11 mouse cellular contexts compared by ENCODE assay signal in genomic region chr2:61295261-61295964, GRCm38 (mm10).
A peak's percentile ranks its signal among the peaks of the same experiment; 100 is the strongest.
DNase-seq lines count a peak whose midpoint lies in the region; ATAC-seq and TF ChIP-seq lines count a peak whose summit lies in the region.
"Had no signal": no experiment of that assay in that cellular context is flagged by ENCODE, and none has a peak within 500 bp of the region (broad histone marks: within the 10 kb centered on the region; RNA-seq: fewer than 3 reads in every experiment).

No protein-coding gene starts in this region.

- no peak for TF ChIP-seq CTCF in brain, embryonic 14.5 days (IDR thresholded peaks at IDR 0.05; ENCODE audit: borderline replicate concordance, extremely low read depth, insufficient read depth, insufficient read length)

- ATAC-seq in hindbrain, embryonic 13.5 days (ENCODE audit: low FRiP score), result no peak
- no peak for ATAC-seq in hindbrain, embryonic 14.5 days (ENCODE audit: low FRiP score)
- ATAC-seq in erythroid progenitor cell, adult 5-6 weeks (replicated peaks; ENCODE audit: low FRiP score, poor library complexity, severe bottlenecking), result no peak
- no peak for ATAC-seq in erythroblast, adult 5-6 weeks (replicated peaks; ENCODE audit: low FRiP score, poor library complexity, severe bottlenecking)

- no peak overlapping the region for H3K4me2 ChIP-seq in hindbrain, embryonic 13.5 days
- no peak overlapping the region for H3K4me2 ChIP-seq in hindbrain, embryonic 14.5 days (replicated peaks)
- H3K4me2 ChIP-seq: hindbrain, embryonic 12.5 days; liver, embryonic 13.5 days had no signal

- no peaks in the 10 kb centered on the region for H3K36me3 ChIP-seq in hindbrain, embryonic 13.5 days
- no peaks in the 10 kb centered on the region for H3K36me3 ChIP-seq in hindbrain, embryonic 14.5 days (replicated peaks; ENCODE audit: control insufficient read depth, insufficient read depth)
- H3K36me3 ChIP-seq: hindbrain, embryonic 12.5 days; liver, embryonic 13.5 days had no signal

- no peaks in the 10 kb centered on the region for H3K4me1 ChIP-seq in hindbrain, embryonic 13.5 days (replicated peaks)
- no peaks in the 10 kb centered on the region for H3K4me1 ChIP-seq in hindbrain, embryonic 14.5 days (replicated peaks; ENCODE audit: control insufficient read depth, insufficient read depth, low read length)
- H3K4me1 ChIP-seq: hindbrain, embryonic 12.5 days had no signal

- WGBS in hindbrain, embryonic 13.5 days, result 71% methylated on average over 6 of the region's 6 CpGs
- WGBS in hindbrain, embryonic 14.5 days, result 72% methylated on average over 6 of the region's 6 CpGs

- intact Hi-C loops in heart, postnatal 10 days (cut with DNase I), result no loop called here

- H3K27ac ChIP-seq in hindbrain, embryonic 13.5 days, result 0 out of 2 replicates have a peak overlapping the region, but pooled peaks have one; percentile 18
- no peak overlapping the region for H3K27ac ChIP-seq in hindbrain, embryonic 14.5 days
- H3K27ac ChIP-seq: hindbrain, embryonic 12.5 days; liver, embryonic 13.5 days had no signal

- H3K9ac ChIP-seq in hindbrain, embryonic 13.5 days, result no peak overlapping the region
- H3K9ac ChIP-seq in hindbrain, embryonic 14.5 days, result no peak overlapping the region
- H3K9ac ChIP-seq: hindbrain, embryonic 12.5 days; liver, embryonic 13.5 days had no signal

- no peaks in the 10 kb centered on the region for H3K27me3 ChIP-seq in hindbrain, embryonic 13.5 days
- no peaks in the 10 kb centered on the region for H3K27me3 ChIP-seq in hindbrain, embryonic 14.5 days (ENCODE audit: control insufficient read depth, insufficient read depth, low read length)
- H3K27me3 ChIP-seq: CH12.LX; hindbrain, embryonic 12.5 days; liver, embryonic 13.5 days had no signal

- DNase-seq in hindbrain, embryonic 14.5 days (ENCODE audit: low spot score), result no peak
- DNase-seq in brain, embryonic 14.5 days (ENCODE audit: low read depth), result peak; percentile 5
- peak; percentile 32 to 39 for DNase-seq in heart, postnatal 10 days
- DNase-seq in lung, postnatal 25 days (ENCODE audit: low spot score), result peak; percentile 76
- no peak for DNase-seq in right cerebral cortex, postnatal 10 days (ENCODE audit: low spot score in 2 of 2)
- DNase-seq: liver, embryonic 13.5 days had no signal

- no peak for TF ChIP-seq POLR2A in brain, embryonic 14.5 days (IDR thresholded peaks at IDR 0.05; ENCODE audit: borderline replicate concordance, extremely low read depth, insufficient read depth, insufficient read length, poor library complexity, severe bottlenecking)

- no peak overlapping the region for H3K4me3 ChIP-seq in hindbrain, embryonic 13.5 days
- no peak overlapping the region for H3K4me3 ChIP-seq in hindbrain, embryonic 14.5 days (replicated peaks; ENCODE audit: low read length)
- H3K4me3 ChIP-seq: hindbrain, embryonic 12.5 days; liver, embryonic 13.5 days had no signal

- no peaks in the 10 kb centered on the region for H3K9me3 ChIP-seq in hindbrain, embryonic 13.5 days
- H3K9me3 ChIP-seq in hindbrain, embryonic 14.5 days (ENCODE audit: control insufficient read depth, low read length), result no peaks in the 10 kb centered on the region
- H3K9me3 ChIP-seq: hindbrain, embryonic 12.5 days; liver, embryonic 13.5 days had no signal

Comparison
In these comparisons a context has a peak if more than half of its experiments do, and no peak if none do; other contexts are left out.
1. DNase-seq: peak in brain, embryonic 14.5 days (single experiment), heart, postnatal 10 days (2 of 2) and lung, postnatal 25 days (single experiment); none in hindbrain, embryonic 14.5 days (single experiment) and right cerebral cortex, postnatal 10 days (0 of 2).